Mouse (Mus musculus): ENCODE results near the gene Lcn2.

- TF ChIP-seq CTCF (conservative IDR thresholded peaks at IDR 0.05; ENCODE audit: low read length) = no peak
- TF ChIP-seq POU5F1 (IDR thresholded peaks at IDR 0.05; ENCODE audit: borderline replicate concordance, low read length) = no peak
- no peak for TF ChIP-seq NANOG (IDR thresholded peaks at IDR 0.05; ENCODE audit: borderline replicate concordance, low read length)
Measured at GRCm38 (mm10) chr2:32380001-32380500, 8.0 kb downstream of the Lcn2 start.
